Mouse (Mus musculus) lung, embryonic 16.5 days (tissue): ENCODE data around the gene Fam8a1. TPM values are rescaled to one million over a fixed set of nuclear protein-coding genes. Genes with fewer than 3 reads are reported as not detected.

Experiments
- ATAC-seq: fragments of 200-750 bp; cut with Nextera tagmentation; 2 replicates; pipeline ENCODE4 v1.8.0; 2017; ENCODE audit warnings: low read depth, mild to moderate bottlenecking, moderate library complexity
- H3K27ac ChIP-seq: fragments of 300-500 bp; sonication (generic); 2 replicates; pipeline ENCODE4 v1.5.1; 2014; ENCODE audit warnings: mild to moderate bottlenecking, control low read depth, low read length
- H3K27me3 ChIP-seq: fragments of 300-500 bp; sonication (generic); 2 replicates; pipeline ENCODE4 v1.6.1; 2014; ENCODE audit warnings: low read depth, low read length, mixed read lengths; ENCODE audit not compliant: control insufficient read depth, insufficient read depth
- H3K36me3 ChIP-seq: fragments of 300-500 bp; sonication (generic); 2 replicates; pipeline ENCODE4 v1.6.1; 2014; ENCODE audit warnings: low read length; ENCODE audit not compliant: control insufficient read depth, insufficient read depth
- H3K4me1 ChIP-seq: fragments of 300-500 bp; sonication (generic); replicated peaks from 2 replicates; pipeline ENCODE4 v1.6.1; 2014; ENCODE audit warnings: low read length, mixed read lengths; ENCODE audit not compliant: control insufficient read depth, insufficient read depth
- H3K4me2 ChIP-seq: fragments of 300-500 bp; sonication (generic); 2 replicates; pipeline ENCODE4 v1.6.1; 2014; ENCODE audit warnings: low read depth, low read length, control low read depth
- H3K4me3 ChIP-seq: fragments of 300-500 bp; sonication (generic); 2 replicates; pipeline ENCODE4 v1.5.1; 2014; ENCODE audit warnings: mild to moderate bottlenecking, low read length, control low read depth
- H3K9ac ChIP-seq: fragments of 300-500 bp; sonication (generic); 2 replicates; pipeline ENCODE4 v1.6.1; 2014; ENCODE audit warnings: low read length, control low read depth
- H3K9me3 ChIP-seq: fragments of 300-500 bp; sonication (generic); 2 replicates; pipeline ENCODE4 v1.6.1; 2016; ENCODE audit warnings: low read length; ENCODE audit not compliant: control insufficient read depth
- WGBS: fragments of 180-500 bp; shearing (Covaris S2); extraction: QIAGEN DNeasy Blood & Tissue Kit; methylation state at CpG from one replicate; pipeline ENCODE4 v1.1.7; 2014; 5-methylcytosine and 5-hydroxymethylcytosine counted together
- polyA plus RNA-seq: library from polyadenylated mRNA; unstranded; fragments of >200 nt; fragmentation: Nextera tagmentation; extraction: Ambion mirVana; gene quantifications from 2 replicates; pipeline ENCODE4 v1.2.1, GENCODE M21; 2015

The Fam8a1 gene
- polyA plus RNA-seq, 1 experiment from 2014 or later = 6.7 TPM

DNA sequence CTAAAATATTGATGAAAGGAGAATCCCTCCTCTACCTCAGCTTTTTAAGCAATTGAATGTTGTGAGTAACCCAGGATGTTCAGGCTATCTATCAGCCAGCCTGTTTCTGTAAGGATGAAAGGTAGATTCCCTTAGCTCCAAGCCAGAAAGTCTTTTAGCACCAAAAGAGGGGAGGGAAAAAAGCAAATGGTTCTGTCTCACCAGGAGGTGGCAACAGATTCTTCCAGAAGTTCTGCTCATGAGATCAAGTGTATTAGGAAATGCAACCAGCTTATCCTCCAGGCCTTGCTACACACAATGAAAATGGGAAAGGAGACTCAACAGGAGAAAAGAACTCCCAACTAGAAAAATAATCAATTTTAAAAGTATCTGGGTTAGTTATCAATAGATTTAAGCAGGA is 55.0 kb downstream of the Fam8a1 start:
- Histone ChIP-seq H3K9ac (0 out of 2 replicates have a peak overlapping the region, but pooled peaks have one; percentile 1), H3K36me3 (no peaks in the 10 kb centered on the region), H3K27me3 (no peaks in the 10 kb centered on the region), H3K4me3 (no peak overlapping the region), H3K4me1 (peaks cover 21% of the 10 kb centered on the region), H3K4me2 (no peak overlapping the region; the same call in 1 of the 2 replicates), H3K9me3 (no peaks in the 10 kb centered on the region), H3K27ac (no peak overlapping the region)
- ATAC-seq = no peak

DNA sequence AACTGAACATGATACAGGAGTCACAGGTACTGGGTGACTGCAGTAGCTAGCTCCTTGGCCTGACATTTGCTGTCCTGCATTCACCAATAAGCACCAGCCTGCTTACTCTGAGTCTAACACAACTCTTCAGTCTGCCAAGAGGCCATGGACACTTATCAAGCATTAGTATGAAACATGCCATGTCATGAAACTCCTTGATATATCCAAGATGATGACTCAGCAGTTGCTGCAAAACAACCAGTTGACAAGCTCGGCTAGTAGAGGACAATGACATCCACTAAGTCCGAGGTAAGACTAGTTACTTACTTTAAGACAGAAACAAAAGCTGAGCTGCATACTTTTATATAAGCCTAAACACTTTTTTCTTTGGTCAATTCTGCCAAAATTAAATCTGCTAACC is 55.9 kb downstream of the Fam8a1 start:
- peak overlapping the region; percentile 39 for H3K4me2 ChIP-seq
- no peaks in the 10 kb centered on the region for H3K9me3 ChIP-seq
- peak overlapping the region; percentile 27 for H3K4me3 ChIP-seq
- peak overlapping the region; percentile 32; the same call in 1 of the 2 replicates for H3K9ac ChIP-seq
- no peaks in the 10 kb centered on the region for H3K27me3 ChIP-seq
- ATAC-seq = no peak
- no peaks in the 10 kb centered on the region for H3K36me3 ChIP-seq
- no peak overlapping the region for H3K27ac ChIP-seq
- WGBS = 21% methylated on average over 2 of the region's 2 CpGs
- peaks cover 21% of the 10 kb centered on the region for H3K4me1 ChIP-seq

DNA sequence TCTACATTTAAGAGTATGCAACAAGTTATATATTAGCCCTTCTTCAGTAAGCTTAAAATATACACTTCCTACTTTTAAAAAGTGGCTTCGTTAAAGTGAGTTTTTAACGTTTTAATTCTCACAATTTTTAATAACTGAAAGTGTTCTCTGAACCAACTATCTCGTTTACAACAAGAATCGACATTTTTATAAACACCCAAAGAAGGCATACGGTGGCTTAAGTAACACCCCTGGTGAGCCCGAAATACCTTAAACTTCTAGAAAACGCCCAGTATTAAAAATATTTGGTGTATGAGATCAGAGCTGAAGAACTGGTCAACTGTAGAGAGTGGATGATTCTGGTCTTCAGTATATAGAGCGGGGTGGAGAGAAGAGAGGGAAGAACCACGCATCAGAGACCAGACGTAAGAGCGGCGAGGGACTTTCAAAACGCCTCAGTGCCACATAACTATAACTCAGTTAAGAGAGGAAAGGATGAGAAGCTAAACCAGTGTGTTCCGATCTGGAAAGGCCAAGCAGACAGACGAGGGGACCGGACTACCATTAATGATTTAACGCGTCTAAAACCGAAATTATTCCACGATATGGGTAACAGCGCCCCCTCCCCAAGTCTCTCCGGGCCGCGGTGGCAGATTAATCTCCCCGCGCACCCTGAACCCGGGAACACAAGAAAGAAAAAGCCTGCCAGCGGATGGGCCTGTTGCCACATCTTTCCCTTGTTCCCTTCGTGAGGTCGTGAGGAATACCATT is 57.1 kb downstream of the Fam8a1 start:
- Histone ChIP-seq H3K27ac (peak overlapping the region; percentile 97), H3K4me3 (peak overlapping the region; percentile 99), H3K4me2 (peak overlapping the region; percentile 80), H3K4me1 (peaks cover 21% of the 10 kb centered on the region), H3K36me3 (no peaks in the 10 kb centered on the region), H3K27me3 (no peaks in the 10 kb centered on the region), H3K9me3 (no peaks in the 10 kb centered on the region), H3K9ac (peak overlapping the region; percentile 94)
- no peak for ATAC-seq
- under 1% methylated on average over 30 of the region's 30 CpGs for WGBS

DNA sequence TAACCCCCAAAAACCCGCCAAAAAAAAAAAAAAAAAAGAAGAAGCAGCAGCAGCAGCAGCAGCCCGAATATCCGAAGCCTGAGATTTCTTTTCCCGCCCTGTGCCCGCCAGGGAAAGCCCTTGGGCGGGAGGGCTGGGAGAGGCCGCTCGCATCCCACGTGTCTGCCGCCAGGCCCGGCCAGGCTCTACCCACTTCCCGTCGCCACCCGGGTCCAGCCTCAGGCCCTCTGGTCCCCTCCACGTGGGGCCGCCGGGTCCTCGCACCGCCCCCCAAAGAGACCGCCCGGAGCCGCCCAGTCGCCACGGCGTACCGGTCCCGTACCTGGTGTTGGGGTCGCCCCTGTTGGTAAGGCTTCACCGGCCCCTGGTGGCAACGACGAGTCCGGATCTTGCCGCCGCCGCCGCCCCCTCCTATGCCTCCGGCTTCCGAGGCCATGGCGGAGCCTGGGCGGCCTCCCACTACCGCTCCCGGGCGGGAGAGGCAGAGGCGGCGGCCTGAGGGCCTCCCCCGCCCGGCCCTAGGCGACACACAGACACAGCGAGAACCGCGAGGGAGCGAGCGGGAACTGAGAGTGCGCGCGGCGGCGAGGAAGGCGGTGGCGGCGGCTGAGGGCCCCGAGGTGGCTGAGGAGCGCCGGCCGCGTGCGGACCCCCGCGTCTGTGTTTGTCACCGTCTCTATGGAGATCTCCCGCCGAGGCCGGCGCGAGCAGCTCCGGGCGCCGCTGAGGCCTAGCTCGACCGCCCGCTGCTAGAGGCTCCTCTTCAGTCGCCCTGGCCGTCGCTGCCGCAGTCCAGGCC is 57.9 kb downstream of the Fam8a1 start:
- no peaks in the 10 kb centered on the region for H3K9me3 ChIP-seq
- no peaks in the 10 kb centered on the region for H3K27me3 ChIP-seq
- peak; percentile 81 for ATAC-seq
- no peaks in the 10 kb centered on the region for H3K36me3 ChIP-seq
- H3K4me2 ChIP-seq = peak overlapping the region; percentile 80
- peak overlapping the region; percentile 99 for H3K4me3 ChIP-seq
- H3K4me1 ChIP-seq = peaks cover 16% of the 10 kb centered on the region
- peak overlapping the region; percentile 94 for H3K9ac ChIP-seq
- H3K27ac ChIP-seq = peak overlapping the region; percentile 97
- 0% methylated on average over 65 of the region's 85 CpGs for WGBS

Other genes starting within 250 kb of the Fam8a1 start
- gene Cap2, start 167.7 kb upstream of the Fam8a1 start, polyA plus RNA-seq = 9.0 and 11.8 TPM in 2 replicates
- gene Nup153, start 58.4 kb downstream of the Fam8a1 start, polyA plus RNA-seq = 18.1 and 20.6 TPM in 2 replicates